Mouse (Mus musculus): ENCODE results near the gene Nim1k. TPM values are rescaled to one million over a fixed set of nuclear protein-coding genes. Genes with fewer than 3 reads are reported as not detected.
A peak's percentile ranks its signal among the peaks of the same experiment; 100 is the strongest.

Gene Nim1k
- polyA plus RNA-seq, 1 experiment, result 5.5 TPM

DNA sequence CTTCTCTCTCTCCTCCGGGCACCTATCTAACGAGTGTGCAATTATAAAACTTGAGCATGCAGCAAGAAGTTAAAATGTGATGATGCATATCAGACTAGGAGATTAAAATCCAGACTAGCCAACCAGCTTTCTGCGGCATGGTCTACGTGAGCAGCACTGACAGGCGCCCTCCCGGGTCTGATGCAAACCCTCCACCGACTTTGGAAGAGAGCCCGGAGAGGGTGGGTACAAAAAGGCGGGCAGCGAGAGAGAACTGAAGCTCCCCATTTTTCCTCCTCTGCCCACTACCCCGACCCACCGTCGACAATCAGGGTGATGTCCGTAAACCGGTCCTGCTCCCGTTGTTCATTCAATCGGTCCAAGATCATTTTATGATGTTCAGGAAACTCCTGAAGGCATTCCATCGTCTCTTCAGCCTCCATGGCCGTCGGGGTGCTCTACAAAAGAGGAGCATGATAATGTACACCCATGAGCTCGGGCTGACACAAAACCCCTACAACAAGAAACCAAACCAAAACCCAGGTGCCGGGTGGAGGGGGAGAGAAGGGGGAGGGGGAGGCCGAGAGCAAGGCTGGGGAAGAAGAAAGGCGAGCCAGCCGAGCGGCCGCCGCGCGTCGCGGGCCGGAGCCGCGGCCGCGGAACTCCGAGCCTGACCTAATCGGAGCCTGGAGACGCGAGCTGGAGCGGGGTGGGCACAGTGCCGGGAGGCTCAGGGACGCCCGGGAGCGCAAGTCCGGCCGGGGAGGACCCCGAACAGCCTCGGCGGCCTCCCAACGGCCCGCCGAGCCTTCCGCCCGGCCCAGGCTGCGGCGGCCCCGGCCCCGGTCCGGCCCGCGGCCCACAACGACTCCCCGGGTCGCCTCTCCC is 34.4 kb upstream of the Nim1k start:
- 1% methylated on average over 56 of the region's 66 CpGs for WGBS
- Histone ChIP-seq H3K27me3 (ENCODE audit: control insufficient read depth, insufficient read depth, low read length) (no peaks in the 10 kb centered on the region), H3K4me1 (replicated peaks; ENCODE audit: control insufficient read depth, insufficient read depth, low read length) (peaks cover 12% of the 10 kb centered on the region), H3K36me3 (ENCODE audit: control insufficient read depth, insufficient read depth, low read length) (peaks cover 33% of the 10 kb centered on the region), H3K27ac (ENCODE audit: control insufficient read depth, insufficient read depth, low read length) (peak overlapping the region; percentile 79), H3K4me3 (ENCODE audit: control insufficient read depth, insufficient read depth, low read length) (peak overlapping the region; percentile 75)
- no peak for TF ChIP-seq POLR2A (IDR thresholded peaks at IDR 0.05; ENCODE audit: control insufficient read depth, extremely low read depth, insufficient read depth, low read length, poor library complexity)
- no peak for TF ChIP-seq CTCF (IDR thresholded peaks at IDR 0.05; ENCODE audit: borderline replicate concordance, control insufficient read depth, extremely low read depth, insufficient read depth, low read length, poor library complexity)
- DNase-seq, result peak; percentile 49

GRCm38 (mm10) chr13:119783581-119783980 is 27.9 kb upstream of the Nim1k start:
- Histone ChIP-seq H3K27ac (ENCODE audit: control insufficient read depth, insufficient read depth, low read length) (no peak overlapping the region), H3K27me3 (ENCODE audit: control insufficient read depth, insufficient read depth, low read length) (no peaks in the 10 kb centered on the region), H3K36me3 (ENCODE audit: control insufficient read depth, insufficient read depth, low read length) (peaks cover 74% of the 10 kb centered on the region), H3K4me3 (ENCODE audit: control insufficient read depth, insufficient read depth, low read length) (no peak overlapping the region), H3K4me1 (replicated peaks; ENCODE audit: control insufficient read depth, insufficient read depth, low read length) (no peaks in the 10 kb centered on the region)
- TF ChIP-seq POLR2A (IDR thresholded peaks at IDR 0.05; ENCODE audit: control insufficient read depth, extremely low read depth, insufficient read depth, low read length, poor library complexity), result no peak
- no peak for TF ChIP-seq CTCF (IDR thresholded peaks at IDR 0.05; ENCODE audit: borderline replicate concordance, control insufficient read depth, extremely low read depth, insufficient read depth, low read length, poor library complexity)
- 89% methylated on average over 4 of the region's 4 CpGs for WGBS
- no peak for DNase-seq

DNA sequence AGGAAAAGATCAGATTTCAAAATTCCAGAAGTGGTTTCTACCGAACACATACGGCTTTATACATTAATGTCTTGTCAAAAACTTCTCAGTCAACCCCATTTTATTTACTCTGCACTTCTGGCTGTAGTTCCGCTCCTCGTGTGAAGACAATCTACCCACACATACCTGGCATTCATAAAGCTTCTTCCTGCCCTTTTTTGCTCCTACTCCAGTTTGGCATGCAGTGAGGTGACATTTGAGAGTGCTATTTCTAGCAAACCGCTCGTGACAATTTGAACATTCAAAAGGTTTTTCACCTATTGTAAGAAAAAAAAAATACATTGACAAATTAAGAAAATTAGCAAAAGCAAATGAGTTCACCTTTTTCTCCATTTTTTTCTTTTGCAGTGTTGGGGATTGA is 12.9 kb upstream of the Nim1k start:
- no peak overlapping the region for H3K27ac ChIP-seq (ENCODE audit: control insufficient read depth, insufficient read depth, low read length)
- no peak for DNase-seq
- WGBS, result 94% methylated on average over 6 of the region's 6 CpGs
- H3K4me3 ChIP-seq (ENCODE audit: control insufficient read depth, insufficient read depth, low read length), result no peak overlapping the region
- no peaks in the 10 kb centered on the region for H3K4me1 ChIP-seq (replicated peaks; ENCODE audit: control insufficient read depth, insufficient read depth, low read length)
- no peaks in the 10 kb centered on the region for H3K27me3 ChIP-seq (ENCODE audit: control insufficient read depth, insufficient read depth, low read length)
- peaks cover 71% of the 10 kb centered on the region for H3K36me3 ChIP-seq (ENCODE audit: control insufficient read depth, insufficient read depth, low read length)
- TF ChIP-seq POLR2A (IDR thresholded peaks at IDR 0.05; ENCODE audit: control insufficient read depth, extremely low read depth, insufficient read depth, low read length, poor library complexity), result no peak
- TF ChIP-seq CTCF (IDR thresholded peaks at IDR 0.05; ENCODE audit: borderline replicate concordance, control insufficient read depth, extremely low read depth, insufficient read depth, low read length, poor library complexity), result no peak

DNA sequence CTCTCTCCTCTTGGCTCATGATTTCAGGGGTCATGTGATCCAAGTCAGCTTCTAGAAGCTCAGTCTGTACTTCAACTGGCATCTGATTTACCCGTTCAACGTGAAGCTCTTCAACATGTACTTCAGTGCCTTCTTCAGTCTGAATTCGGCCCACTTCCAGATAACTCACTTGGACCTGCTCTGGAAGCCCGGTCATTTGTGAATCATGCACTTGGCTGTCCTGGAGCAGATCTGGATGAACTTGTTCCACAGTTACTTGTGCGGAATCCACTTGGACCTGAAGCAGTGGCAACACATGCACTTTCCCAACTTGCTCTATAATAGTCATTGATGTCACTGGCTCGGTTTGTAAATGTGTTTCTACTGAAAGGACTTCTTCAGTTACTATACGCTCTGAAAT is 10.8 kb upstream of the Nim1k start:
- Histone ChIP-seq H3K4me3 (ENCODE audit: control insufficient read depth, insufficient read depth, low read length) (no peak overlapping the region), H3K27ac (ENCODE audit: control insufficient read depth, insufficient read depth, low read length) (no peak overlapping the region), H3K27me3 (ENCODE audit: control insufficient read depth, insufficient read depth, low read length) (no peaks in the 10 kb centered on the region), H3K4me1 (replicated peaks; ENCODE audit: control insufficient read depth, insufficient read depth, low read length) (no peaks in the 10 kb centered on the region), H3K36me3 (ENCODE audit: control insufficient read depth, insufficient read depth, low read length) (peaks cover 67% of the 10 kb centered on the region)
- 97% methylated on average over 7 of the region's 7 CpGs for WGBS
- TF ChIP-seq POLR2A (IDR thresholded peaks at IDR 0.05; ENCODE audit: control insufficient read depth, extremely low read depth, insufficient read depth, low read length, poor library complexity) (no peak), CTCF (IDR thresholded peaks at IDR 0.05; ENCODE audit: borderline replicate concordance, control insufficient read depth, extremely low read depth, insufficient read depth, low read length, poor library complexity) (no peak)
- DNase-seq, result no peak

DNA sequence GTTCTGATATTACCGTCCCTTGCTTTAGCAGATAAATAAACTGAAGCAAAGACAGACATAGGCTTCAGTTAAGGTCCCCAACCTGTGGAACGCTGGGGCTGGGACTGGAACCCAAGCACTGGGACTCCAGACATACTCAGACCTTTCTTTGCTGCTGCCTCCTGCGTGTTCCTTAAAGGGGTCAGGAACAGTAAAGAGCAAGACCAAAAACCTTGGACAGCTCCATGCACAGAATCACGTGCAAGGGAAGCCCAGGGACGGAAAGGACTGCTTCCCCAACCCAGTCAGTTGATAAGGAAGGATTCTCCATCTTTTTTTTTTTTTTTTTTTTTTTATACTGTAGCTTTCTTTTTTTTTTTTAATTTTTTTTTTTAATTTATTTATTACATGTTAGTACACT is 1.1 kb upstream of the Nim1k start:
- no peak for TF ChIP-seq CTCF (IDR thresholded peaks at IDR 0.05; ENCODE audit: borderline replicate concordance, control insufficient read depth, extremely low read depth, insufficient read depth, low read length, poor library complexity)
- no peak for TF ChIP-seq POLR2A (IDR thresholded peaks at IDR 0.05; ENCODE audit: control insufficient read depth, extremely low read depth, insufficient read depth, low read length, poor library complexity)
- peak overlapping the region; percentile 94 for H3K27ac ChIP-seq (ENCODE audit: control insufficient read depth, insufficient read depth, low read length)
- H3K36me3 ChIP-seq (ENCODE audit: control insufficient read depth, insufficient read depth, low read length), result peaks cover 17% of the 10 kb centered on the region; the same call in 1 of the 2 replicates
- DNase-seq, result no peak
- H3K4me1 ChIP-seq (replicated peaks; ENCODE audit: control insufficient read depth, insufficient read depth, low read length), result peaks cover 14% of the 10 kb centered on the region
- 80% methylated on average over 5 of the region's 5 CpGs for WGBS
- no peaks in the 10 kb centered on the region for H3K27me3 ChIP-seq (ENCODE audit: control insufficient read depth, insufficient read depth, low read length)
- peak overlapping the region; percentile 23 for H3K4me3 ChIP-seq (ENCODE audit: control insufficient read depth, insufficient read depth, low read length)

- DNase-seq, result peak; percentile 78
These were observed 538 bp downstream of the Nim1k start for GRCm38 (mm10) chr13:119755141-119755547.

More at GRCm38 (mm10) chr13:119755141-119755547, 538 bp downstream of the Nim1k start:
- H3K27me3 ChIP-seq (ENCODE audit: control insufficient read depth, insufficient read depth, low read length), result no peaks in the 10 kb centered on the region
- 0% methylated on average over 16 of the region's 16 CpGs for WGBS
- H3K4me1 ChIP-seq (replicated peaks; ENCODE audit: control insufficient read depth, insufficient read depth, low read length), result peaks cover 15% of the 10 kb centered on the region
- peak overlapping the region; percentile 98 for H3K4me3 ChIP-seq (ENCODE audit: control insufficient read depth, insufficient read depth, low read length)
- no peak for TF ChIP-seq POLR2A (IDR thresholded peaks at IDR 0.05; ENCODE audit: control insufficient read depth, extremely low read depth, insufficient read depth, low read length, poor library complexity)
- TF ChIP-seq CTCF (IDR thresholded peaks at IDR 0.05; ENCODE audit: borderline replicate concordance, control insufficient read depth, extremely low read depth, insufficient read depth, low read length, poor library complexity), result no peak
- H3K27ac ChIP-seq (ENCODE audit: control insufficient read depth, insufficient read depth, low read length), result peak overlapping the region; percentile 94
- H3K36me3 ChIP-seq (ENCODE audit: control insufficient read depth, insufficient read depth, low read length), result peaks cover 5% of the 10 kb centered on the region; the same call in 1 of the 2 replicates

Measured in thymus, adult 2 months (tissue).